Mouse (Mus musculus) heart, postnatal 0 days (tissue): ENCODE results near the gene Rdh16f1.

Experiments used
- CTCF ChIP-seq: IDR thresholded peaks from 2 replicates; pipeline ENCODE4 v1.5.1; 2016; ENCODE audit warnings: antibody characterized with exemption, control low read depth, low read depth
- EP300 ChIP-seq: IDR thresholded peaks from 2 replicates; pipeline ENCODE4 v1.6.1; 2016; ENCODE audit warnings: antibody characterized with exemption, low read depth

GRCm38 (mm10) chr10:127731397-127731796 lies 28.2 kb upstream of the Rdh16f1 start:
- TF ChIP-seq CTCF, result no peak
- no peak for TF ChIP-seq EP300
